Mouse (Mus musculus) cerebellum, postnatal 14 days (tissue): ENCODE results near the gene Slc9a2.
"Not testable (repeated sequence)": the region's sequence is repeated elsewhere in the genome, so short reads cannot be mapped to it uniquely, and the experiment has no call there.

Experiments
- DNase-seq, 2 experiments: peaks; one replicate each; pipeline ENCODE4 v3.0.0; 2021; ENCODE audit warnings: mixed read lengths in 2 of 2

Gene Slc9a2

DNA sequence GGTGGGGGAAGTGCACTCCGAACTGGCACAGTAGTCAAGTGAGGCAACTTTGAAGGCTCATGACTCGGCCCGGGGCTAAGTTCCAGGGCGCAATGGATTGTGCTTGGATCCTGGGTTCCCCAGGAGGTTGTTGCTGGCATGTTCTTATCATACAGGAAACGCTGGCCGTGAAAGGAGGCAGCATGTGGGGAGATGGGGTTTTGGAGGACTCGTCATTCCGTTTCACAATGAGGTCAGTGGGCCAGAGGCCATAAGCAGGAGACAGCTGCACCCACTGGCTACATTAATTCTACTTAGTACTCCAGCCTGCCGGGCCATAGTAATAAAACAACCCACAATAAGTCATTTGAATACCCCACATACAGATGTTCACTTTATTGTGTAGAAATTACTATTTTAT is 34.6 kb downstream of the Slc9a2 start:
- DNase-seq = no peak

GRCm38 (mm10) chr1:40726051-40726450 is 45.7 kb downstream of the Slc9a2 start:
- DNase-seq = no peak

- no peak for DNase-seq
Observed at GRCm38 (mm10) chr1:40727404-40727803, 47.0 kb downstream of the Slc9a2 start.

DNA sequence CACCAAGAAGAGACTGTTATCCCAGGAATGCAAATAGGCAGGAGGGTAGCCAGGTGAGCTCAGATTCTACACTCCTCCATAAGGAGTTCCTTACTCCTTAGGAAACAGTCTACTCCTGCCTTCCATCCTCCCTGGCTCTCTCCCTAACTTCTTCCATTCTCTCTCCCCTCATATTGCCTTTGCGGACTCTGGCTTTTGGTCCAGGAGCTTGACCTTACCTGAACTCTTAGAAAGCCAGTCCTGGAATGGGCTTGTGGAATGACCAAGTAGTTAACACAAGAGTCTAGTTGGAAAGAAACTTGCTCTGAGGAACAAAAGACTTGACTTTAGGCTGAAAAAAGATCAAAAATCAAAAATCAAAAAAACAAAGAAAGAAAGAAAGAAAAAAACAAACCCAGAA is 48.3 kb downstream of the Slc9a2 start:
- no peak for DNase-seq

DNA sequence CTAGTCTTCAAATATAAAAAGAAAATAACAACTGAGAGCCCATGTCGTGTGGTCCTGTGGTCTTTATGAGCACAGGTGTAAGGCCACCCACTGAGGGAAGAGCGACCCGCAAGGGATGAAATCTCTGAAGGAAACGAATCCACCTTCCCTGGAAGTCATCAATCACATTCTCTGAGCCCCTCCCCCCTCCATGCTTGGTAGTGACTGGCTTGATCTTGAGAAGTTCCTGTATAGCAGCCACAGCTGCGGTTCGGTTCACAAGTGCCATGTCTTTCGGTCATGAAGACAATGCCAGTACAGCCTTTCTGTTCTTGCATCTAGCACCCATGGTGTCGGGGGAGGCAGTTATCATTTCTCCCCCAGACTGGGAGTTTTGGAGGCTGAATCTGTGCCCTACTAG is 57.3 kb downstream of the Slc9a2 start:
- DNase-seq = no peak

- DNase-seq = not testable (repeated sequence)
Observed at GRCm38 (mm10) chr1:40738246-40738645, 57.9 kb downstream of the Slc9a2 start.

GRCm38 (mm10) chr1:40740739-40741138 is 60.4 kb downstream of the Slc9a2 start:
- DNase-seq = no peak

- DNase-seq = no peak
Observed at GRCm38 (mm10) chr1:40746089-40746488, 65.7 kb downstream of the Slc9a2 start.

- DNase-seq = no peak
Observed at GRCm38 (mm10) chr1:40759751-40760445, 79.5 kb downstream of the Slc9a2 start.

GRCm38 (mm10) chr1:40764042-40764441 is 83.7 kb downstream of the Slc9a2 start:
- DNase-seq = no peak

DNA sequence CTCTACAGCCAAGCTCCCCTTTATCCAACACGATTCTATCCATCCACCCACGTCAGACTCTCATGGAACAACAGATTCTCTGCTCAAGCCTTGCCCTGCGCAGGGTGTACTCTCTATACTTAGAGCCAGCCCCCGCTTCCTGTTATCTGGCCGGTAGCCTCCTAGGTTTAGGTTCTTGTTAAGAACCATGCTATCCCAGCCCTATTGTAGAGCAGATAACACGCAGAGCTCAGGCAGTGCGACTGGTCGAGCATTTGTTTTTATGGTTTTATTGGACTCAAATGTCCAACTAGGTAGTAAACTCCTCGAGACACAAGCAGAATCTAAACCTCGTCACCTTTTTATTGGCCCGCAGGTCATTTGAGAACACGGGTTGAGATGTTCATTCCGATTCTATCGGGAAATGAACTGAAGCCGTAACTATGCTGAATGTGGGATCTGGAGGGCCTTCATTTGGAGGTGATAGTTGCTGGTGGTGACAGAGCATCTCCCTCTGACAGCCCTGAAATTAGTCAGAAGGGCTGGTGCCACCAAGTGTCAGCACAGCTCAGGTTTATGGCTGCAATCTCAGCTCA is 84.4 kb downstream of the Slc9a2 start:
- no peak for DNase-seq

DNA sequence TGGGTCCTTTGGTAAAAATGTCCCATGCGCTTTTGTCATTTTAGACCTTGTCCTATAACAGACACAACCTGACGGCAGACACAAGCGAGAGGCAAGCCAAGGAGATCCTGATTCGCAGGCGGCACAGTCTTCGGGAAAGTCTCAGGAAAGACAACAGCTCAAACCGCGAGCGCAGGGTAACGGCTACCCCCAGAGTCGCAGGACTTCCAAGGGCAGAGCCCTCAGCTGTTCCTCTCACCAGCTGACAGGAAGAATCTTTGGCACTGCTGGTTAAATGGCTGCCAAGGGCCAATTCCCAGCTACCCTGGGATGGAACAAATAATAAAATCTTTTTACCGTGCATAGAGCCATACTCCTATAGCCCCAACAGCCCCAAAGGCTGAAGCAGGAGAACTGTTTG is 85.1 kb downstream of the Slc9a2 start:
- DNase-seq = no peak

DNA sequence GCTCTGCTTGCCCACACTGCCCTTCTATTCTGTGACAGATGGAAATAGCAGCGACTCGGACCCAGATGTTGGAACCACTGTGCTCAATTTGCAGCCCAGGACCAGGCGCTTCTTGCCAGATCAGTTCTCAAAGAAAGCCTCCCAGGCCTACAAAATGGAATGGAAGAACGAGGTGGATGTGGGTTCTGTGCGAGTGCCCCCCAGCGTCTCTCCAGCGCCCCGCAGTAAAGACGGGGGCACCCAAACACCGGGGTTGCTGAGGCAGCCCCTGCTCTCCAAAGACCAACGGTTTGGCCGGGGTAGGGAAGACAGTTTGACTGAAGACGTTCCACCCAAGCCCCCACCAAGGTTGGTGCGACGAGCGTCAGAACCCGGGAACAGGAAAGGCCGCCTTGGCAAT is 87.2 kb downstream of the Slc9a2 start:
- no peak for DNase-seq

DNA sequence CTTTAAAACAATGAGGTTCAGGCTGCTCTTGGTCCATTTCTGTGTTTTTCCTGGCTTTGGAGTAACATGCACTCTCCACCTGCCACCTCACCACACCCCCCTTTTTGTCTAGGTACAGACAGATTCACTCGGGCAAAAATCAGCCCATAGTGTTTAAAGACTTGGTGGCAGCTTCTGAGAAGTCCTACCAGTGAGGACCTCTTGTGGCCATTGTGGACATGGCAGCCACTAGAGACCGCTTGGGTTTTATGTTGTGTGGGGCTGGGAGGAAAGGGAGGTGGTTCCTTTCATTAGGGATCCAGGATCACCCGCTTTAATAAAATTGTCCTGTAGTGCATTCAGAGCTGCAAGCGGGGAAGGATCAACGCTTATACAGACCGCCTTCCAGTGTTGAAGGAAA is 88.2 kb downstream of the Slc9a2 start:
- peak; percentile 52 to 72 for DNase-seq

DNA sequence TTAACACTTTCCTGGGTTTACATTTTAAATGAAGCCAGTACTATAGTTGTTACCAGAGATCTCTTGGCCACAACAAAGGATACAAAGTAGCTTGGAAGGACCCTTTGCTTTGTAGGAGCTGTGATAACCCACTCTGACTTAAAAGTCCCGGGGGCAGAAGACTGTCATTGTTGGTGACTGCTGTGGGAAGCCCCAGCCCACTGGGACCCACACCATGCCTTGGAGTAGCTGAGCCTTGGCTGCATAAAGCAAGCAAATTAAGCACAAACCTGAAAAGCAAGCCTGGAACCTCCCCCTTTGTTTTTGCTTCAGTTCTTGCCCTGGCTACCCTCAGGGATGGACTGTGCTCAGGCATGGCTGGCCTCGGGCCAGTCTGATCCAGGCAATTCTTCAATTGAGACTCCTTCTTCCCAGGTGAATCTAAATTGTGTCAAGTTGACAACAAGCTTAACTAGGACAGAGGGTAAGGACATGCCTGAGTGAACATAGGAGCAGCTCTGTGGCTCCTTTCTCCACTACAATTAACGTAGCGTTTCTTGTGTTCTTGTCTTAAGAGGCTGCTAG is 89.0 kb downstream of the Slc9a2 start:
- DNase-seq = peak; percentile 14 to 16

- DNase-seq = no peak
Observed at GRCm38 (mm10) chr1:40771196-40771970, 91.0 kb downstream of the Slc9a2 start.

DNA sequence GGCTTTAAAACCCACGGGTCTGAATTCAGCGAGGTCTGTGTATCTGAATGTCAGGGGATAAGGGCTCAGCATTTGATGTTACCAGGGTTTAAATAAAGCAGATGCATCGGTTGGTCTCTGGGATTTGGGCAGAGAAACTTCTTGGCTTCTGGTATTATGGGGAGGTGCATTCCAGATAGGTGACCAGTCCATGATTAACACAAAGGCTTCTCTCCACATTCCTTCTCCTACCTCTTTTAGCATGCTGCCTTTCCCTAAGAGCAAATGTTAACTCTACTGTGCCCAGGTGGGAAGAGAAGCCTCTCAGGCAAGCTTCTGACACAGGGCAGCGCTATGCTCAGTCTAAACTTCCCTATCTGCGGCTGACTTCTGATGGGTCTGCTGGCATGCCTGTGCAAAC is 92.9 kb downstream of the Slc9a2 start:
- no peak for DNase-seq

DNA sequence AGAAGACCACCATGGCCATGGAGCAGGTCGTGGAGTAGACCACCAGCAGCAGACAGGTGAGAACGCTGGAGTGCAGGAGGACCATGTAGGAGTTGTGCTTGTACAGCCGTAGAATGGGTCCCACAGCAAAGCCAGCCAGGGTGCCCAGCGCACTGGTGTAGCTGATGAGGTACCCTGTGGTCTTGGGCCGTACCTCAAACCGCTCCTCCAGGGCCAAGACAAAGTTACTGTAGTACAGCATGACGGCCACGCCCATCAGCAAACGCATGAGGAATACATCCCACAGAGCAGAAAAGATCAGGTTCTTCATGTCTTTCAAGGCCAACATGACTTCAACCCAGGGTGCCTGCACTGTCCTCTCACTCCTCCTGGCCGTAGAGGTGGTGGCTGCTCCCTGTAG is 93.7 kb downstream of the Slc9a2 start:
- DNase-seq = no peak

DNA sequence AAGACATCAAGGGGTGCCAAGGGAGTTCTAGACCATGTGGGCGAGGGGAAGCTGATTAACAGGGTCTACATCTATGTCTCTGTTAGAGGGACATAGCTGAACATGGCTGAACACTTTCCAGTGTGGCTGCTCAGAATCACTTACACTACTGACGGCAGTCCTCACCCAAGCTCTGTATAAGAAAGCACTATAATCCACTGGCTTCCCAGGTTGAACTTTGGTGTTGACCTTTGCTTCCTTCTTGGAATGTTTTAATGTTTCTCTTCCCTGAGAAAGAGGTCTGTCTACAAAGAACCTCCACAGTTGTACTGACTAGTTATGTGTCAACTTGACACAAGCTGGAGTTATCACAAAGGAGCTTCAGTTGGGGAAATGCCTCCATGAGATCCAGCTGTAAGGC is 95.7 kb downstream of the Slc9a2 start:
- DNase-seq = no peak

GRCm38 (mm10) chr1:40776763-40777162 is 96.4 kb downstream of the Slc9a2 start:
- no peak for DNase-seq

GRCm38 (mm10) chr1:40783450-40783849 is 103.1 kb downstream of the Slc9a2 start:
- DNase-seq = no peak

- no peak for DNase-seq
Observed at GRCm38 (mm10) chr1:40784306-40784705, 103.9 kb downstream of the Slc9a2 start.

GRCm38 (mm10) chr1:40785876-40786445 is 105.6 kb downstream of the Slc9a2 start:
- DNase-seq = no peak
